Mouse (Mus musculus): ENCODE data around the gene Cdh13. TPM values are rescaled to one million over a fixed set of nuclear protein-coding genes. Genes with fewer than 3 reads are reported as not detected.

Cdh13 gene
- polyA plus RNA-seq, 1 experiment from 2014 or later, result 49.5 TPM

DNA sequence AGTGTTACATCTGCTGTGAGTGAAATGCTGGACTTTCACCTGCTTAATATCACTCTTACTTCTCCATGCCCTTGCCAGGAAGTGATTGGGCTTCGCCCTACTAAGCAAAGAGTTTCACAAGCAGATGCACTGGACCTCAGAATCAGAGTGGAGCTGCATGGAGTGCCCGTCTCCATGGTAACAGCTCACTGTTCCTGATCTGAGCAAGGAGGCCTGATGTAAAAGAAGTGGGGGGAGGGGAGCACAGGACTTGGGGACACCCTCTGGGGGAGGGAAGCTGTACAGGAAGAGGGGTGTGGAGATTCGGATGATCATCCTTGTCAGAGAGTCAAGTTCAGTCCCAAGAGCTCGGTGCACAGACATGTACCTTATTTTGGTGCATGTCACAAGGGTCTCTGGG lies 384.2 kb downstream of the Cdh13 start:
- 0 out of 2 replicates have a peak, but pooled peaks cover 5% of the 10 kb centered on the region for H3K4me1 ChIP-seq
- H3K9ac ChIP-seq, result no peak overlapping the region
- H3K4me3 ChIP-seq, result no peak overlapping the region
- 79% methylated on average over 4 of the region's 4 CpGs for WGBS
- ATAC-seq, result no peak
- H3K9me3 ChIP-seq (replicated peaks), result no peaks in the 10 kb centered on the region; the same call in 1 of the 2 replicates
- no peaks in the 10 kb centered on the region for H3K36me3 ChIP-seq (ENCODE audit: poor library complexity, severe bottlenecking)
- H3K27me3 ChIP-seq, result no peaks in the 10 kb centered on the region
- H3K4me2 ChIP-seq, result no peak overlapping the region
- H3K27ac ChIP-seq, result no peak overlapping the region

DNA sequence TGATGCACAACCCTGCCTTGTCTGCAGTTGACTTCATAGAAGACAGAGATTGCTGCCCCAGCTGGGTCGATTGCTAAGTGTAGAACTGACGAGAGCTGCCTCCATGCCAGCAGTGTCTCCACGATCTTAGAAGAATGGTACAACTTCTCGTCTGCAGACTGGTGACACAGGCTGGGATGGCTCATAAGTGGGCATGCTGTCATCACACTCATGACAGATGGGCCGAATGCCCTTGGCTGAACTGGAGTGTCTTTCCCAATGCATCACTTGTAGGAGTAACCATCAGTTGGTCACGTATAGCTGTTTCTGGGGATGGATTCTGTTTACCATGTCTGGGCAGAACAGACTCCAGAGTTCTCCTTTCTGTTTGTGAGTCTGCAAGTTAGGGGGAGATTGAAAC lies 392.7 kb downstream of the Cdh13 start:
- no peaks in the 10 kb centered on the region for H3K9me3 ChIP-seq (replicated peaks)
- H3K9ac ChIP-seq, result no peak overlapping the region
- no peaks in the 10 kb centered on the region for H3K36me3 ChIP-seq (ENCODE audit: poor library complexity, severe bottlenecking)
- H3K27ac ChIP-seq, result no peak overlapping the region
- H3K4me2 ChIP-seq, result no peak overlapping the region
- H3K4me3 ChIP-seq, result no peak overlapping the region
- H3K27me3 ChIP-seq, result no peaks in the 10 kb centered on the region
- H3K4me1 ChIP-seq, result no peaks in the 10 kb centered on the region
- WGBS, result 90% methylated on average over 6 of the region's 6 CpGs
- ATAC-seq, result no peak

DNA sequence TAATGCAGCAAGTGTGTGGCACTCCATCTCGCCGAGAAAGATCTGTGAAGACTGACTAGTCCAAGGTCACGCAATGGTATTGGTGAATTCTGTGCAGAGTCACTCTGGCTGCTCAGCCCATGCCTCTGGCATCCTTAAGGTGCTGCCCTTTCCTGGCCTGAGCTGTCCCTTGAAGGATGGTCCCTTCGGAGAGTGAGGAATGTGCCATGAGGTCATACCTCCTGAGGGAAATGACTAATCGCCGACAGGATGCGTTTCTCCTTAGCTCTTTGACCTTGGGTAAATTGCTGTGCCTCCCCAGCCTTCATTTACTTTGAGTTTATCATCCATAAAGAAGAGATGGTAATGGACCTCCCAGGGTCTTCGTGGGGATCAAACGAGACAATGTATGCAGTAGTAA lies 395.8 kb downstream of the Cdh13 start:
- Histone ChIP-seq H3K4me2 (no peak overlapping the region), H3K9me3 (replicated peaks) (no peaks in the 10 kb centered on the region), H3K4me3 (no peak overlapping the region), H3K27me3 (no peaks in the 10 kb centered on the region), H3K36me3 (ENCODE audit: poor library complexity, severe bottlenecking) (no peaks in the 10 kb centered on the region), H3K9ac (no peak overlapping the region), H3K4me1 (peaks cover 8% of the 10 kb centered on the region; the same call in 1 of the 2 replicates), H3K27ac (no peak overlapping the region)
- ATAC-seq, result no peak
- WGBS, result 91% methylated on average over 9 of the region's 9 CpGs

DNA sequence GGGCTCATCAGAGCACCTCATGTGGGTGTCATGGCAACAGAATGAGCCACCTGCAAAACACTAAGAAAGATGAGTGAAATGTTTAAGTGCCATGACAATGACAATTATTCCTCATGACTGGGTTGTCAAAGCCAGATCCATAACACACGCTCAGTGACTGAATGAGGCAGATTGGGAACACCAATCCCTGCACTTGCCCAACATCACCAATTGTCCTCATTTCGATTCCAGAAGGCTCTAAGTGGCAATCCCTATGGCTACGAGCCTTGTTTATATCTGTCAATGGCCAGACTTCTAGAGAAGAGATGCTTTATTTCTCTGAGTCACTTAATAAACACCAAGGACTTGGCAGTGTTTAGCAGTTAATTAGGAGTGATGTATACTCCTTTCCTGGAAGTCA lies 399.9 kb downstream of the Cdh13 start:
- Histone ChIP-seq H3K27me3 (no peaks in the 10 kb centered on the region), H3K36me3 (ENCODE audit: poor library complexity, severe bottlenecking) (no peaks in the 10 kb centered on the region), H3K4me3 (no peak overlapping the region), H3K9ac (no peak overlapping the region), H3K9me3 (replicated peaks) (no peaks in the 10 kb centered on the region), H3K27ac (no peak overlapping the region), H3K4me2 (no peak overlapping the region), H3K4me1 (peaks cover 8% of the 10 kb centered on the region; the same call in 1 of the 2 replicates)
- WGBS, result 23% methylated on average over 3 of the region's 3 CpGs
- ATAC-seq, result peak; percentile 38; the same call in 1 of the 2 replicates

DNA sequence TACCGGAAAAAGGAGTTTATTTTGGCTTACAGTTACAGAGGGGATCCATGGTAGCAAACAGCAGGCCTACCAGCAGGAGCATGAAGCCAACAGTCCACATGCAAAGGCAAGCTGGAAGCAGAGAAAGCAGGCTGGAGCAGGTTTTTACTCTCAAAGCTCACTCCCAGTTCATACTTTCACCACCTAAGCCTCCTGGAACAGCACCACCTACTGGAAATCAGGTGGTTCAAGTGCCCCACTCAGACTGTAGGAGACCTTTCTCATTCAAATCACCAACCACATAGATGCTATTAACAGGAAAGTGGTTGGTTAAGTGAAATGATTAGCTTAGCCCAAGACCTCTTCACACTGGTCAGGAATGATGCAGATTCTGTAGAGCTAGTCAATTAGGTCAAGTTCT lies 402.3 kb downstream of the Cdh13 start:
- Histone ChIP-seq H3K27ac (no peak overlapping the region), H3K4me3 (no peak overlapping the region), H3K9ac (no peak overlapping the region), H3K4me2 (no peak overlapping the region), H3K9me3 (replicated peaks) (no peaks in the 10 kb centered on the region), H3K36me3 (ENCODE audit: poor library complexity, severe bottlenecking) (no peaks in the 10 kb centered on the region), H3K4me1 (peaks cover 13% of the 10 kb centered on the region; the same call in 1 of the 2 replicates), H3K27me3 (no peaks in the 10 kb centered on the region)
- 90% methylated on average over 1 of the region's 1 CpGs for WGBS
- ATAC-seq, result no peak

DNA sequence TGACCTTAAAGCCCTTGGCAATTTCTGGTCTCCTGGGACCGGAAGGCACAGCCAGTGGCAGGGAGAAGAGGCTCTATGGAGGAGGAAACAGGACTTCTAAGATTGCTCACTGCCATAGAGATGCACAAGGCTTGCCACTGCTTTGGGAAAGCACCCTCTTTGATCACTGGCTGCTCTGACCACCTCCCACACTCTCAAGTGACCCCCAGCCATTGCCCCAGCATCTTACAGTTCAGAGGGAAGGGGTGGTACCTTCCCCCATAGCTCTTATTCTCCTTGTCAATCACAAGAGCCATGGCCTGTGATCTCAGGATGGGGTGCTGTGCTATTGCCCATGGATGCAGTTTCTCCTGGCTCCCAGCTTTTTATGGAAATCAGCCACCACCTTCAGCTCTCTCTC lies 406.3 kb downstream of the Cdh13 start:
- H3K4me3 ChIP-seq, result no peak overlapping the region
- no peak overlapping the region for H3K27ac ChIP-seq
- no peak for ATAC-seq
- WGBS, result 75% methylated on average over 1 of the region's 1 CpGs
- H3K4me1 ChIP-seq, result peaks cover 5% of the 10 kb centered on the region; the same call in 1 of the 2 replicates
- no peaks in the 10 kb centered on the region for H3K9me3 ChIP-seq (replicated peaks)
- H3K9ac ChIP-seq, result no peak overlapping the region
- H3K27me3 ChIP-seq, result no peaks in the 10 kb centered on the region
- no peaks in the 10 kb centered on the region for H3K36me3 ChIP-seq (ENCODE audit: poor library complexity, severe bottlenecking)
- no peak overlapping the region for H3K4me2 ChIP-seq

DNA sequence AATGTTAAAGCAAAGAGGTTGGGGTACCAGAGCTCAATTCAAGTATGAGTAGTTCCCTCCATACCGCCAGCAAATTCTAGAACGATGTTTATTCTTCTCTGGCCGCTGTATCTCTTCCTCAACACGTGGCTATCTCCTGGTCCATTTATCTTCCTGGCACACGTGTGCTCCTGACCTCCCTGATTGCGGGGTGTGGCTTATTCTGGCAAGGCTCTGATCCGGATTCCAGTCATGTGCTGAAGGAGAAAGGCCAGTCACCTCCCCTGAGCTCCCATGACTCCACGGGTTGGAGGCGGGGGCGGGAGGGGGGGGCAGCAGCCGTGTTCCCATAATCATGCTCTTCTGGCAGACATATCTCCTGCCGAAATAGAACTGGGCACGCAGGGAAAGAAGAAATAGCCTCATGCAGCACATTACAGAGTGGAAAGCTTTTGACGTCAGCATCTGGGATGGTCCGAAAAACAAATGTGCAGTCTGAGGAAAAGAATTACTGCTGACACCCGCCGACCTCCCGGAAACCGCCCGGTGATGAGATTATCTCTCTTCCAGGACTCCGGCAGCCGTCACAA lies 417.9 kb downstream of the Cdh13 start:
- no peaks in the 10 kb centered on the region for H3K36me3 ChIP-seq (ENCODE audit: poor library complexity, severe bottlenecking)
- no peak for ATAC-seq
- no peak overlapping the region for H3K27ac ChIP-seq
- H3K27me3 ChIP-seq, result no peaks in the 10 kb centered on the region
- no peaks in the 10 kb centered on the region for H3K4me1 ChIP-seq
- H3K9ac ChIP-seq, result no peak overlapping the region
- WGBS, result 93% methylated on average over 22 of the region's 22 CpGs
- H3K4me2 ChIP-seq, result no peak overlapping the region
- no peak overlapping the region for H3K4me3 ChIP-seq
- peaks cover 4% of the 10 kb centered on the region; the same call in 1 of the 2 replicates for H3K9me3 ChIP-seq (replicated peaks)

DNA sequence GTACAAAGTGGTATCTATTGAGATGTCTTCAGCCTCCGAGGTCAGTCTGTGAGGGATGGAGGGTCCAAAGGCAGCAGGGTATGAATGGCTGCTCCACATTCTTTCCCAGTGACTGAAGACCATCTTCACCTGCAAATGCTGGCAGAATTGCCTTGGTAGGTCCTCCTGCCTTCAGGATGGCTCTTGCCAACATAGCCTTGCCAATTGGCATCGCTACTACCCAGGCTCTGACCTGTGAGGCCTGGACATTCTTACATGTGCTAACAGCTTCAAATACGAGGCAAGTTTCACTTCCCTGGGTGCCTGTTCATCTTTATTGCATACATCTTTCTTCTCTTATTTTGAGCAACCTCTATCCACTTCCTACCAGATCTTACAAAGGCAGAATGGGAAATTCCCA lies 425.8 kb downstream of the Cdh13 start:
- 0 out of 2 replicates have a peak, but pooled peaks cover 6% of the 10 kb centered on the region for H3K9me3 ChIP-seq (replicated peaks)
- no peaks in the 10 kb centered on the region for H3K27me3 ChIP-seq
- no peak overlapping the region for H3K4me2 ChIP-seq
- no peaks in the 10 kb centered on the region for H3K4me1 ChIP-seq
- 87% methylated on average over 3 of the region's 3 CpGs for WGBS
- H3K36me3 ChIP-seq (ENCODE audit: poor library complexity, severe bottlenecking), result no peaks in the 10 kb centered on the region
- no peak overlapping the region for H3K9ac ChIP-seq
- no peak overlapping the region for H3K27ac ChIP-seq
- H3K4me3 ChIP-seq, result no peak overlapping the region
- no peak for ATAC-seq

DNA sequence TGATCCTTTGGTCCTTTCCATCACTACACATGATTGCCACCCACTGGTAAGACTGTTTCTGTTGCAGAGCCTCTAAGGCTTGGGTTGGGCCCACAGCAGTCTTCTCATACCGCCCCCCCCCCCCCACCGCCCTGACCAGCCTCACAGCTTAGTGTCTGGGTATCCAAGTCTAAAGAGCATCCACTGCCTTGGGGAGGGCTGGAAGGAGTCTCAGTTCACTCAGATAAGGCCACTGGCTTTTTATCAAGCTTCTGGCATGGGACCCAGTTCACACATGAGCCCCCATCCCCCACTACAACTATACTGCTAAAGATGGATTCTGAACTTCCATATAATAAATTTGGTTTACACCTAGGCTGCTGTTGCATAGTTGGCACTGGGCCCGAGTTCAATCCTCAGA lies 428.1 kb downstream of the Cdh13 start:
- Histone ChIP-seq H3K36me3 (ENCODE audit: poor library complexity, severe bottlenecking) (no peaks in the 10 kb centered on the region), H3K27ac (no peak overlapping the region), H3K4me3 (no peak overlapping the region), H3K4me2 (no peak overlapping the region), H3K9me3 (replicated peaks) (0 out of 2 replicates have a peak, but pooled peaks cover 6% of the 10 kb centered on the region), H3K4me1 (no peaks in the 10 kb centered on the region), H3K27me3 (no peaks in the 10 kb centered on the region), H3K9ac (no peak overlapping the region)
- no peak for ATAC-seq
- WGBS, result 90% methylated on average over 3 of the region's 3 CpGs

DNA sequence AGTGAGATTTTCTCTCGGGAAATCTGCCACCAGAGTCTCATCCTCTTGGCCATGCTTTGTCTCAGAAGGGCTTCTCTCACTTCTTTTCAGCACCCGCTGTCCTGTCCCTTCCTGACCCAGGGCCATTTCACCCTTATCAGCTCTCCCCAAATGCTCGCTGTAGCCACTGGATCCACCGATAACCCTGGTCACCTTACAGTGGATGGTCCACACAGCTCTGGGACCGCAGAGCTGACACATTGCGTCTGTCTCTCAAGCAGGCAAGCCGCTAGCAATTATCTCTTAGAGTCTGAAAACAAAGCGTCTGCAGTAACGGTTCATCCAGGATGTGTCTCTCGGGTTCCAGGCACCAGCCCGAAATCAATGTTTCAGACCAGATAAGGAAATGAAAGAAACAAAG lies 429.6 kb downstream of the Cdh13 start:
- WGBS, result 85% methylated on average over 11 of the region's 11 CpGs
- ATAC-seq, result no peak
- H3K27ac ChIP-seq, result no peak overlapping the region
- no peak overlapping the region for H3K4me2 ChIP-seq
- no peaks in the 10 kb centered on the region for H3K27me3 ChIP-seq
- H3K4me1 ChIP-seq, result no peaks in the 10 kb centered on the region
- H3K9ac ChIP-seq, result no peak overlapping the region
- no peaks in the 10 kb centered on the region for H3K36me3 ChIP-seq (ENCODE audit: poor library complexity, severe bottlenecking)
- H3K9me3 ChIP-seq (replicated peaks), result 0 out of 2 replicates have a peak, but pooled peaks cover 6% of the 10 kb centered on the region
- no peak overlapping the region for H3K4me3 ChIP-seq

DNA sequence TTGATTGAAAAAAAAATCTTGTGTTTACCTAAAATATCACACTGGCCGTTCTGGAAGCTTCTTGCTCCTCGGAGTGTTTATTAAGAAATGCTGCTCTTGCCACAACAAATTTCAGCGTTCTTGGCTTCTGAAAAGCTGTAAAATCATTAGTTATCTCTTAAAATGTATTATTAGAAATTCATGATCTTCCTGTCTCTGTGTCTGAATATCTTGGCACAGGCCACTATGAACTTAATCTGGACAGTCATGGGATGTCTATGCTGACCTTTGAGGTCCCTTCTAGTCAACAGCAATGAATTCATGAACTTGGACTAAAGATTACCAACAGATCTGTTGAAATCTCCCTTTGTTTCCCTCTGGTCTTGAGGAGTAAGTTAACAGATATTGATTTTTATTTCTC lies 430.1 kb downstream of the Cdh13 start:
- no peak overlapping the region for H3K4me3 ChIP-seq
- 91% methylated on average over 3 of the region's 3 CpGs for WGBS

DNA sequence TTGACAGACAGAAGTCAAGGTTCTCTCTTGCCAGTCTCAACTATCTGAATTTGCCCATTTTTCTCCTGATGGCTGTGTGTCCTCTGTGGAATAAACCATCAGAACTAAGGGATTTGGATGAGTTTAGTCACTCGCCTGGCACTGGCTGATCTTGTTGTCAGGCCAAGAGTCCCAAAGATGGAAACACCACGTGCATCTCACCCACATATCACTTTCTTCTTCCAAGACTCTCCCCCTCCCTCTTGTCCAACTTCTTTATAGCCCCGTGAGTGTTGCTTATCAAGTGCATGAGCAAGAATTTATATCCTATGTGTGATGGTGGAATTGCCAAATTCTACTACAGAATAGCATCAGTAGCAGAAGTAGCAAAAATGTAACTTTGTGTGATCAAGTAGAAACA lies 439.4 kb downstream of the Cdh13 start:
- no peaks in the 10 kb centered on the region for H3K36me3 ChIP-seq (ENCODE audit: poor library complexity, severe bottlenecking)

More for the DNA sequence above, 430.1 kb downstream of the Cdh13 start:
- Histone ChIP-seq H3K9ac (no peak overlapping the region), H3K4me2 (no peak overlapping the region), H3K9me3 (replicated peaks) (0 out of 2 replicates have a peak, but pooled peaks cover 6% of the 10 kb centered on the region), H3K27me3 (no peaks in the 10 kb centered on the region), H3K4me1 (no peaks in the 10 kb centered on the region), H3K36me3 (ENCODE audit: poor library complexity, severe bottlenecking) (no peaks in the 10 kb centered on the region), H3K27ac (no peak overlapping the region)
- ATAC-seq, result no peak

DNA sequence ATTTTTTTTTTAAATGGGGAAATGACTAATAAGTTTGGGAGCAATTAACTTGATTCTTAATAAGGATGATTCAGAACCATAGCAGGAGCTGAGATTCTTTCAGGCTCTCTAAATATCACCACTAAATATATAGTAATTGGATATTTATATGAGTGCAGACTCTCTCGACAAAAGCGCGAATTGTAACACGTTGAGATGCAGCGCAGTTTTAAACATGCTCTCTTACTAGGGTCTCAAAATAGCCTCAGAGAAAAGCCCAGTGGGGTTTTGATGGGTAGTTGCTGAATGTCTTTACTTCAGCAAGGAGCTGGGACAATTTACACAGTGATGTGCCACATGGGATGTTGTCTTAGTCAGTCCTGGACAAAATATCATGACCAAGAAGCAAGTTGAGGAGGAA lies 442.1 kb downstream of the Cdh13 start:
- H3K4me1 ChIP-seq, result no peaks in the 10 kb centered on the region
- no peaks in the 10 kb centered on the region for H3K27me3 ChIP-seq
- no peaks in the 10 kb centered on the region for H3K9me3 ChIP-seq (replicated peaks)
- WGBS, result 90% methylated on average over 5 of the region's 5 CpGs
- no peak overlapping the region for H3K4me2 ChIP-seq
- H3K27ac ChIP-seq, result no peak overlapping the region
- H3K36me3 ChIP-seq (ENCODE audit: poor library complexity, severe bottlenecking), result no peaks in the 10 kb centered on the region
- H3K4me3 ChIP-seq, result no peak overlapping the region
- H3K9ac ChIP-seq, result no peak overlapping the region
- no peak for ATAC-seq

More for the DNA sequence above, 439.4 kb downstream of the Cdh13 start:
- H3K27ac ChIP-seq, result no peak overlapping the region
- no peaks in the 10 kb centered on the region for H3K4me1 ChIP-seq
- WGBS, result 85% methylated on average over 3 of the region's 3 CpGs
- H3K27me3 ChIP-seq, result no peaks in the 10 kb centered on the region
- H3K4me3 ChIP-seq, result no peak overlapping the region
- ATAC-seq, result no peak
- H3K9ac ChIP-seq, result no peak overlapping the region
- no peaks in the 10 kb centered on the region for H3K9me3 ChIP-seq (replicated peaks)
- H3K4me2 ChIP-seq, result no peak overlapping the region
